In the genomic region with DNA sequence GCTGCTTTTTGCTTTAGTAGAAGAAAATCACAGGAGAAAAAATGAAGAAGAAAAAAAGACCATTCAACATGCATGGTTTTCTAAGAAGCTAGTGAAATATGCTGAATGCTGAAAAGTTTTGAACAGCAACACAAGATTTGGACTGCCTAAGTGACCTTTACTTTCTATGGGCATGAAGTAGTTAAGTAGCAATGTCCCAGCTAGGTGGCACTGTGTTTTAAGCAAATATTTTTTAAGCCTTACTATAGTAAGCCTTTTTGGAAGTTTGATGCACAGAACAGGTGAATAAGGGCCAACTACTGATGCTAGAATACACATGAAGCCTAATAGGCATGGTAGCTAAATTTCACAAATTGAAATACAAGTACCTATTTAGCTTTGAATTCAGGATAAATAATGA, we compare ENCODE assay signal across 21 mouse cellular contexts.
DNase-seq lines count a peak whose midpoint lies in the region; TF ChIP-seq lines count a peak whose summit lies in the region.
"Had no signal": no experiment of that assay in that cellular context is flagged by ENCODE, and none has a peak within 500 bp of the region (broad histone marks: within the 10 kb centered on the region; RNA-seq: fewer than 3 reads in every experiment).

No protein-coding gene starts in this region.

- H3K36me3 ChIP-seq in heart, adult 2 months (ENCODE audit: control insufficient read depth, insufficient read depth, low read length), result no peaks in the 10 kb centered on the region
- H3K36me3 ChIP-seq: forebrain, embryonic 12.5 days; heart, embryonic 13.5 days; hindbrain, embryonic 15.5 days; liver, embryonic 12.5 days; lung, embryonic 15.5 days; midbrain, embryonic 15.5 days; neural tube, embryonic 15.5 days; stomach, embryonic 15.5 days had no signal

- no peak overlapping the region for H3K9ac ChIP-seq in heart, adult 2 months (ENCODE audit: low read depth, low read length)
- H3K9ac ChIP-seq: forebrain, embryonic 12.5 days; heart, embryonic 13.5 days; hindbrain, embryonic 15.5 days; liver, embryonic 12.5 days; lung, embryonic 15.5 days; midbrain, embryonic 15.5 days; neural tube, embryonic 15.5 days; stomach, embryonic 15.5 days had no signal

- peak; percentile 31 for TF ChIP-seq CTCF in heart, adult 2 months (IDR thresholded peaks at IDR 0.05)
- TF ChIP-seq CTCF in left cerebral cortex, adult 2 months (IDR thresholded peaks at IDR 0.05), result peak; percentile 55

- TF ChIP-seq POLR2A in heart, adult 2 months (IDR thresholded peaks at IDR 0.05; ENCODE audit: insufficient read depth, low read depth, low read length), result no peak

- intact Hi-C loops in heart, adult 2 months (cut with DNase I), result no loop called here
- intact Hi-C loops in left cerebral cortex, adult 2 months (cut with DNase I), result loop anchor here (5.0 kb wide), 1 partner anchor 79 kb away; no protein-coding TSS in a partner anchor
- intact Hi-C loops in left cerebral cortex, postnatal 4 days (cut with DNase I), result no loop called here

- no peaks in the 10 kb centered on the region for H3K4me1 ChIP-seq in heart, adult 2 months (ENCODE audit: control insufficient read depth, insufficient read depth, low read length)
- H3K4me1 ChIP-seq: forebrain, embryonic 12.5 days; heart, embryonic 13.5 days; hindbrain, embryonic 15.5 days; liver, embryonic 12.5 days; lung, embryonic 15.5 days; midbrain, embryonic 15.5 days; neural tube, embryonic 15.5 days; stomach, embryonic 15.5 days had no signal

- no peak for DNase-seq in heart, adult 2 months
- no peak for DNase-seq in heart, adult 9 months (ENCODE audit: low spot score in 2 of 2)
- DNase-seq in left cerebral cortex, adult 2 months (ENCODE audit: extremely low spot score in 1 of 2, low spot score in 2 of 2), result no peak
- no peak for DNase-seq in left cerebral cortex, postnatal 4 days
- peak; percentile 16 for DNase-seq in NIH3T3 (ENCODE audit: low read depth)
- DNase-seq in brain, adult 2 months (ENCODE audit: low read depth, low spot score), result peak; percentile 38
- no peak for DNase-seq in thymus, postnatal 14 days
- DNase-seq: adrenal gland, postnatal 10 days; cerebellum, adult 11 months; heart, postnatal 36 days; kidney, adult 11 months; kidney, postnatal 14 days; layer of hippocampus, adult 9-11 months had no signal

- H3K27ac ChIP-seq in heart, adult 2 months, result no peak overlapping the region
- no peak overlapping the region for H3K27ac ChIP-seq in left cerebral cortex, adult 2 months
- H3K27ac ChIP-seq: forebrain, embryonic 12.5 days; heart, embryonic 13.5 days; hindbrain, embryonic 15.5 days; liver, embryonic 12.5 days; lung, embryonic 15.5 days; midbrain, embryonic 15.5 days; neural tube, embryonic 15.5 days; stomach, embryonic 15.5 days had no signal

- TF ChIP-seq EP300 in heart, adult 2 months (IDR thresholded peaks at IDR 0.05; ENCODE audit: insufficient read depth, low read depth, low read length), result no peak

- no peaks in the 10 kb centered on the region for H3K27me3 ChIP-seq in heart, adult 2 months (ENCODE audit: control insufficient read depth, insufficient read depth, low read length)
- H3K27me3 ChIP-seq: forebrain, embryonic 12.5 days; heart, embryonic 13.5 days; hindbrain, embryonic 15.5 days; liver, embryonic 12.5 days; lung, embryonic 15.5 days; midbrain, embryonic 15.5 days; neural tube, embryonic 15.5 days; stomach, embryonic 15.5 days had no signal

- no peaks in the 10 kb centered on the region for H3K79me2 ChIP-seq in heart, adult 2 months (replicated peaks; ENCODE audit: control insufficient read depth, insufficient read depth, low read length)

- no peak overlapping the region for H3K4me3 ChIP-seq in heart, adult 2 months
- no peak overlapping the region for H3K4me3 ChIP-seq in left cerebral cortex, adult 2 months
- H3K4me3 ChIP-seq: forebrain, embryonic 12.5 days; heart, embryonic 13.5 days; hindbrain, embryonic 15.5 days; liver, embryonic 12.5 days; lung, embryonic 15.5 days; midbrain, embryonic 15.5 days; neural tube, embryonic 15.5 days; stomach, embryonic 15.5 days had no signal

Comparison
In these comparisons a context has a peak if more than half of its experiments do, and no peak if none do; other contexts are left out.
1. DNase-seq: peak in NIH3T3 (single experiment) and brain, adult 2 months (single experiment); none in heart, adult 2 months (0 of 2), heart, adult 9 months (0 of 2), left cerebral cortex, adult 2 months (0 of 2), left cerebral cortex, postnatal 4 days (single experiment) and thymus, postnatal 14 days (single experiment).